Mouse (Mus musculus): ENCODE results near the gene Mtfr2.

Gene Mtfr2

GRCm38 (mm10) chr10:20347285-20348214, at the start of gene Mtfr2:
TSS of gene Mtfr2 (plus strand) at chr10:20347770.
- peak; percentile 92 for DNase-seq (ENCODE audit: low spot score)

GRCm38 (mm10) chr10:20298152-20298920, 49.2 kb upstream of the Mtfr2 start:
- no peak for DNase-seq (ENCODE audit: low spot score)

- DNase-seq (ENCODE audit: low spot score): no peak
These were observed 48.5 kb upstream of the Mtfr2 start for GRCm38 (mm10) chr10:20299114-20299513.

DNA sequence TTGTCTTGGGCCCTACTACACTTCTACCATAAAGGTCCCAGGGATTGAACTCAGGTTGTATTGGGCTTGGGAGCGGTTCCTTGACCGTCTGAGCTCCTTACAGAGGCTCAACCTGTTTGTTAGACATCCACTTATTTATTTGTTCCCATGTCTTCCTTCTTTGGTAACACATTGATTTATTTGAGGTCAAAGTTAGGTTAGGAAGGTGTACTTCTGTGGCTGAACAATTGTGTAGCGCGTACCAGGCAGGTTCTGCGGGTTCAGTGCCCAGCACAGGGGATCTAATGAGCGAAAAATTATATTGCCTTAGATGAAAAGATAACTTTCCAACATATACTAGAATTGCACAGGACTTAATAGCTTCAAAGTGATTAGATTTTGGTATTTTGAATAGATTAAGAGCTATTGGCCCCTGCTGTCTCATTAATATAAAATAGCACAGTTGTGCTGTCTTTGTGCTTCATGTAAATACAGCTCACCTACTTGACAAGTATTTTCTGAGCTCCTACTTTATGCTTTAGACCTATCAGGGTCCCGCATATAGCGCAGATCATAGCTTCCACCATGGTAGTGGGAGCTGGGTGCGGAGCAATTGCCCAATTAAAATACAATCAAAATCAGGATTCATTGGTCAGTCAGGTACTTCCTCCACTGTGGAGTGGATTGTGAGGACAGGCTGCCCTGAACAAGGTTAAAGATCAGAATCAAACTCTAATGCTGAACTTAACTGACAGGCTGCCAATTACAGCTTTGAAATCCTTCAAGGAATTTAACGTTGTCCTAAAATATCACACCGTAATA, 36.4 kb upstream of the Mtfr2 start:
- no peak for DNase-seq (ENCODE audit: low spot score)

DNA sequence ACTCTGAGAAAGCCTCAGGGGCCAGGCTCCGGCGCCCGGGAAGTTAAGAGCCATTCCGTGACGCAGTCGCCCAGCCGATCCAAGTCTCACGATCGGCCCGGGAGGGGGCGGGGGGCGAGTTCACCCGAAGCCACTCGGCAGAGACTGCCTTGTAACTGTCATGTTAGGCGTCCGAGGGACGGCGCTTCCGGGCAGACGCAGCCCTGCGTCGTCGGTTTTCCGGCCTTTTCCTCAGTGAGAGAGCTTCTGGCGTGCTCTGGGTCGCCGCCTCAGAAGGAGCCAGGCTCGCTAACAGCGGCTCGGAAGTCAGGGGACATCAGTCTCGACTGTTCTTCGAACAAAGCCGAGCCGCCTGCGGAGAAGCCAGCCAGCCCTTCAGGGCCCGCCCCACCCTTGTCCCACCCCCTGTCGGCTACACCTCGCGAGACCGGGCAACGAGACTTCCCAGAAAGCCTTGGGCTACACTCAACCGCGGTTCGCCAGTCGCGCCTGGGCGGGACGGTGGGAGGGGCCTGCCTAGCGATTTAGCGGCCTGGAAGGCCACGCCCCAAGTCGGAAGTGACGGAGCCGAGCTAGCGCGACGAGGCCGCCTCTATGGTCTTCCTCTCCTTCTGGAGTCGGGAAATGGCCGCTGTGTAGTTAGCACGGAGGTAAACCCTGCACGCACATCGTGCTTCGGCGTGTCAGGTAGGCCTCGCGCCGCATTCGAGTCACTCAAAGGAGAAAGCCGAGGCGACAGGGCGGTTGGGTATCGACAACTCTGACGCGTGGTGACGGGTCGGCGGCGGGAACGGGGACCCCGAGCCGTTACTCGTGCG, 35.4 kb upstream of the Mtfr2 start, which contains the start of gene Bclaf1:
Gene Bclaf1, plus strand, starts transcription at position 552 of the 818 bp plus-strand sequence.
- DNase-seq (ENCODE audit: low spot score): peak; percentile 100

DNA sequence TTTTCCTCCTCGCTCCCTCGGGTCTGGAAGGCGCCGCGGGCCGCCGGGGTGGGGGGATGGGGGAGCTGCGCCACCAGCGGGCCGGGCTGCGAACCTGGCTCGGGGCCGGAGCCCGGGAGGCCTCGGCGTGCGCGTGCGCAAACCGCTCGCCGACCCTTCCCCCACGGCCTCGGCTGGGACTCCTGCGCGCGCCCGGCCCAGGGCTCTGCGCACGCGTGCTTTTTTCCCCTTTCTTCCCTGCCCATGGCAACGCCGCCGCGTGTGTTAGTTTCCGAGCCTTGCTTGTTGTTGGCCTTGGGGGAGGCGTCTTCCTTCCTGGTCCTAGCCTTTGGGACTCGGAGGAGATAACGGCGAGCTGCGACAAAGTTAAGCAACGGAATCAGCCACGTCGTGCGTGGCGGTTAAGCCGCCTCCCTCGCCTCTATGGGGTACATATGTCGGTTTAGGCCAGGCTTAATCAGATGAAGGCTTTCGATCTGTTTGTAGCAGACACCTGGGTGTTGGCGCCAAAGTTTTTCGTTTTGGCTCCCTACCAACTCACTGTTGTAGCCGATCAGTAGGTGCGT, 34.8 kb upstream of the Mtfr2 start:
- DNase-seq (ENCODE audit: low spot score): peak; percentile 92

DNA sequence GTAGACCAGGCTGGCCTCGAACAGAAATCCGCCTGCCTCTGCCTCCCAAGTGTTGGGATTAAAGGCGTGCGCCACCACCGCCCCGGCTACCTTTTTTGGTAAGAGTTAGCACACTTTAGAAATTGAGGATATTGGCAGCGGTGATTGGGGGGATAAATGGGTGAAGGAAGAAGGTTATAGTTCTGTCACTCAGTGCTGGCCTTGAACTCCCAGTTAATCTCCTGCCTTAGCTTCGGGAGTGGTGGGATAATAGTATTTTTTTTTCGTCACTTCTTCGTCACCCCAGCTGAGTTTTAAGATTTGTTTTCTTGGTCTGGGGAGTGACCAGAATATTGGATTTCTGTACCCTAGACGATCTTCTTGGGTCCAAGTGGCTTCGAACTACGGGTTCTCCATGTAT, 34.1 kb upstream of the Mtfr2 start:
- DNase-seq (ENCODE audit: low spot score): no peak

DNA sequence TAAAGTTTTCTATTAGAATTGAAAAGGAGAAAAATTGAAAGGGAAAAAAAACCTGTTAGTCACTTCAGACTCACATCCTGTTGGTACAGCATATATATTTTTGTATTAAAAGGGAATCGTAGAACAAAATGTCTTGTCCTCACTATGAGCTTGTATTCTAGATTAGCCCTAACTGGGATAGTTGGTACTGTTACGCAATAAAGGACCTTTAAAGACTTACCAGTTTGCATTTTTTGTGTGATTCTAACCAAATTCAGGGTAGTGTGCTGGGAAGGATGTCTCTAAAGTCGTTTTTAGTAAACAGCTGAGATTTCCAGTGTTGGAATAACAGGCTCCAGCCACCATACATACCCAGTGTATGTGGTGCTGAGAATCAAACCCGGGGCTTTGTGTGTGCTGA, 33.6 kb upstream of the Mtfr2 start:
- DNase-seq (ENCODE audit: low spot score): no peak

DNA sequence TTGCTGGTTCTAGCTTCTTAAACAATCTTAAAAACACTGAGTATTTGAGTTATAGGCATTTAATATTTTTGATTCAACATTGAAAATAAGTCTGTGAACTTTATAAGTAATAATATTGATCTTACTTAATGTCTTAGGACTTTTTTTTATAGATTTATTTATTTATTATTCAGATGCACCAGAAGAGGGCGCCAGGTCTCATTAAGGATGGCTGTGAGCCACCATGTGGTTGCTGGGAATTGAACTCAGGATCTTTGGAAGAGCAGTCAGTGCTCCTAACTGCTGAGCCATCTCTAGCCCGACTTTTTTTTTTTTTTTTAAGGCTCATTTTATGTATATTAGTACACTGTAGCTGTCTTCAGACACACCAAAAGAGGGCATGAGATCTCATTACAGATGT, 32.8 kb upstream of the Mtfr2 start:
- DNase-seq (ENCODE audit: low spot score): no peak

DNA sequence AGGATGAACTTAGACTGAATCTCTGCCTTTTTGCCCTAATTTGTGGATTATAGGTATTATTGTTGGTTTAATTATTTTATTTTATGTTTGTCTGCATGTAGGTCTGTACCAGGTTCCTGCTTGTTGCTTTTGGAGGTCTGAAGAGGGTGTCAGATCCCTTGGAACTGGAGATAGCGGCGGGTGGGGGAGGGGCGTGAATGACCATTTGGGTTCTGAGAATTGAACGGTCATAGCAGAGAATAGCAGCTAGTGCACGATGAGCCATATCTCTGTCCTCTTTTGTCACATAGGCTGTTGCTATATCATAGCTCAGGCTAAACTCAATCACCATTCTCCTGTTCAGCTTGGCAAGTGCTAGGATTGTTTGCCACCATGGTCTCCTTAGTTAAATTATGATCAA, 30.1 kb upstream of the Mtfr2 start:
- no peak for DNase-seq (ENCODE audit: low spot score)

GRCm38 (mm10) chr10:20326226-20326625, 21.3 kb upstream of the Mtfr2 start:
- no peak for DNase-seq (ENCODE audit: low spot score)

GRCm38 (mm10) chr10:20331262-20331661, 16.3 kb upstream of the Mtfr2 start:
- no peak for DNase-seq (ENCODE audit: low spot score)

DNA sequence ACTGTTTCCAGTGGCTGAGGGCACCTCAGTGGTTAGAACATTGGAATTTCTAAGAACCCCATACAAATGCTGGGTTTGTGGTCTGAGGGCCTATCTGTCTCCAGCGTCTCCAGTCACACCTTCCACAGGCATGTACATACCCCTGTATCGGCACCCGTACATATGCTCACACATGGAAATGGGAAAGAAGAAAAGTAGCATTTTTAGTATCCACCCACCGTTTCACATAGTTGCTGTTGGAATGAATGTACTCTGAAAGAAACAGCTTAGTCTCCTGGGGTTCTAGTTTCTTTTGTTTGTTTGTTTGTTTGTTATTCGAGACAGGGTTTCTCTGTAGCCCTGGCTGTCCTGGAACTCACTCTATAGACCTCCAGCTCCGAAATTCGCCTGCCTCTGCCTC, 9.7 kb upstream of the Mtfr2 start:
- DNase-seq (ENCODE audit: low spot score): no peak

GRCm38 (mm10) chr10:20345736-20346135, 1.8 kb upstream of the Mtfr2 start:
- DNase-seq (ENCODE audit: low spot score): no peak

DNA sequence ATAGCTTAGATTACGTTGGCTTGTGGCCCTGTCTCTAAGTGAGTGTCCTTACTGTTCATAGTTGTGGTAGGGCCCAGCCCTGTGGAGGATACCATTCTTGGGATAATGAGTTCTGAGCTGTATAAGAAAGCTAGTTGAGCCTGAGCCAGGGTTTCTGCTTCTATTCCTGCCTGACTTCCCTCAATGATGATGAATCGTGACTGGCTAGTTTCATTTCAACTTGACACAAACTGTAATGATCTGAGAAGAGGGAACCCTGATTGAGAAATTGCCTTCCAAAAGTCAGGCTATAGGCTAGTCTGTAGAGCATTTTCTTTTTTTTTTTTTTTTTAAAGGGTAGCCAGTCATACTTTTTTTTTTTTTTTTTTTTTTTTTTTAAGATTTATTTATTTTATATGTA, 1.3 kb downstream of the Mtfr2 start:
- no peak for DNase-seq (ENCODE audit: low spot score)

- DNase-seq (ENCODE audit: low spot score): no peak
These were observed 14.2 kb downstream of the Mtfr2 start for GRCm38 (mm10) chr10:20361542-20362449.

GRCm38 (mm10) chr10:20362450-20363118, 15.0 kb downstream of the Mtfr2 start:
- DNase-seq (ENCODE audit: low spot score): no peak

DNA sequence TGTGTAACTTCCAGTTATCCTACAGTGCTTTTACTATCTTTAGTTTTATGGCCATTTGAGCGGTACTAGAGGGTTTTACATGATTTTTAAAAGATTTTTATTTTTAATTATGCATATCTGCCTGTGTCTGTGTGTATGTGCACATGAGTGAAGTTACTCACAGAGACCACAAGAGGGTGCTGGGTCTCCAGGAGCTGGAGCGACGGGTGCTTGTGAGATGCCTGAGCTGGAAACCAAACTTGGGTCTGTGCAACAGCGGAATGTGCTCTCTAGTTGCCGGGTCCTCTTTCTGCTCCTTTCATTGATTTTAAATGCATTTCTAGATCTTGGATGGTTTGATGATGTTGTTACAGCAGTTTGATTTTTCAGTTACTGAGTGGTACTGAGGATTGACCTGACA, 24.5 kb downstream of the Mtfr2 start:
- no peak for DNase-seq (ENCODE audit: low spot score)

- DNase-seq (ENCODE audit: low spot score): no peak
These were observed 30.1 kb downstream of the Mtfr2 start for GRCm38 (mm10) chr10:20377621-20378020.

Data from ovary, postnatal 36 days (tissue).